Mouse (Mus musculus) spleen, adult 2 months (tissue): ENCODE measurements around the gene Micall1.

Source experiments
- CTCF ChIP-seq: fragments of 200-500 bp; IDR thresholded peaks from 2 replicates; pipeline ENCODE4 v1.5.1; 2011; ENCODE audit warnings: mild to moderate bottlenecking, inconsistent platforms; ENCODE audit not compliant: insufficient read depth, insufficient read length, insufficient replicate concordance; ENCODE audit errors: extremely low read depth
- POLR2A ChIP-seq: fragments of 200-500 bp; IDR thresholded peaks from 2 replicates; pipeline ENCODE4 v1.6.1; 2011; ENCODE audit warnings: low read depth, low read length, inconsistent platforms

DNA sequence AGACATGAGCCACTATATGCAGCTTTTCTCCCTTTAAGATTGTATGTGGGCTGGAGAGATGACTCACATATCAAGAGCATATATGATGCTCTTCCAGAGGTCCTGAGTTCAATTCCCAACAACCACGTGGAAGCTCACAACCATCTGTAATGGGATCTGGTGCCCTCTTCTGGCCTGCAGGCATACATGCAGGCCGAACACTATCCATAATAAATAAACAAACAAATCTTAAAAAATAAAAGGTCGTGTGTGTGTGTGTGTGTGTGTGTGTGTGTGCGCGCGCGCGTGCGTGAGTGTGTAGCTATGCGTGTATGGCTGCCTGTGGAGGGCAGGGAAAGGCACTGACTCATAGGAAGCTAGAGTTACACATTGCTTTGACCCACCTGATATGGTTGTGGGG, 30.9 kb downstream of the Micall1 start:
- TF ChIP-seq POLR2A (no peak), CTCF (no peak; the same call in 1 of the 2 replicates)
